Mouse (Mus musculus): ENCODE results near the gene Clnk.

Clnk gene

DNA sequence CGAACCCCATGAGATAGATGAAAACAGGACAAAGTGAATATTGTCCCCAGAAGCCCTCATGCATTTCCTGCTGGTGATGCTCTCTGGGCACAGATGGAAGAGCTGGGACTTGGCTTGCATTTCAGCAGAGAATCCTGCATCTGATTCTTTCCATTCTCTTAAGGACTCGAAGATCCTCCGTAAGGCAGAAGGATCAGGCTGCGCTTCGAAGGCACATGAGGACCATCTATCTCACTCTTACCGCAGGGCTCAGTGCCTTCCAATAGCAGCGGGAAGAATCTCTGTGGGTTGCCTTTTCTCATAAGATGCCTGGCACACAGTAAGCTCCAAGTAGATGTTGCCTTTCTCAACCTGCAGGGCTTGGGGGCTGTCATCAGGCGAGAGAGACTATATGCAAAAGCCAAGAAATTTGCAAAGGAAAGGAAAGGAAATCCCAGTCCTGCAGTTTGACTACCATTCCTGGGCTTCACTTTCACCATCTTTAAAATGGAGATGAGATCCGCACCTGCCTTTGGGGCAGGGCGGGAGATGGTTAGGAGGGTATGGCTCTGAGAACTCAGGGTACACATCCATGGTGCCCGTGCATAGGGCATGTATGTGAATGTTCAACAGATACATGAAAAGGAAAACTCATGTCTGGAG, 167.6 kb downstream of the Clnk start:
- DNase-seq (ENCODE audit: low spot score) = no peak

DNA sequence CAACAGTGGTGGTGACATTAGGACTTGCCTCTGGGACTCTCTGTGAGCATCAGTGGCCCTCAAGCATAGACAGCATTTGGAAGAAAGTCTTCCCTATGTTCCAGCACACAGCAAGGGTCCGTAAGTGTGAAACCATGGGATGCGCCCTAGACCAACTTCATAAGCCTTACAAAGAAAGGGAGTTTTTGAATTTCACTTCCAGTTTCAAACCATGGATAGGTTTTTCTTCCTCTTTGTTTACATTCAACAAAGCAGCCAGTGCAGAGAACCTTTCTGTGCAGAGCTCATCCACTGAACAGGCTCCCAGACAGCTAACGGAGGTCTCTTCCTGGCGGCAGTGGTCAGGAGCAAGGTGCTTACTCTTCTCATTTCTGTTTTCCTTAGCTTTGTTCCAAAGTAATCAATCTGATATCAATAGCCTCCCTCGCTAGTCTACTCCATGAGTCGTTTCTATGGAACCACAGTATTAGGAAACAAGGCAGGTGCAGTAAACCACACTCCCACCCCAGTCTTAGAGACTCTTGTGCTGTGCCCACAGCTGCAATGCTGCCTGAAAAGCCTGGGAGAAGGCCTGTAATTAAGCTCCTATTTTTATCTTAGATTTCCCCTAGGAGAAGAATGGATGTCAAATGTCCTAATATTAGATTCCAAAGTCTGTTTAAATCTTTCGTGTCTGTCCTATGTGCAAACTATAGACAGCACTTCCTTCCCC, 169.1 kb downstream of the Clnk start:
- DNase-seq (ENCODE audit: low spot score) = no peak

DNA sequence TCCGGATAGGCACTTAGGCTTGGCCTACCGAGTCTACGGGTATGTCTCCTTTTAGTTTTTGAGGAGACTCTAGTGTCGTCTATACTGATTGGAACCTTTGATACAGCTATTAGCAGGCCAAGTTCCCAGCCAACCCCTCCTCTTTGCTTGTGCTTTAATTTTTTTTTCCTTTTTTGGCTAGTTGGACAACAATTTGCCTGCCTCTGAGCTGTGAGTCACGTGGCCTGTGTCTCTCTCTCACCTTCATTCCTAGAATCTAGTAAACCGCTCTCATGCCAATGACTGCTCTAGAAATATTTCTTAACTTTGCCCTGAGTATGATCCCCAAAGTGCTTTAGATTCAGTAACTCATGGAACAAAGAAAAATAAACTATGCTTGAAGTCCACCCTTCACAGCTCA, 173.7 kb downstream of the Clnk start:
- no peak for DNase-seq (ENCODE audit: low spot score)

DNA sequence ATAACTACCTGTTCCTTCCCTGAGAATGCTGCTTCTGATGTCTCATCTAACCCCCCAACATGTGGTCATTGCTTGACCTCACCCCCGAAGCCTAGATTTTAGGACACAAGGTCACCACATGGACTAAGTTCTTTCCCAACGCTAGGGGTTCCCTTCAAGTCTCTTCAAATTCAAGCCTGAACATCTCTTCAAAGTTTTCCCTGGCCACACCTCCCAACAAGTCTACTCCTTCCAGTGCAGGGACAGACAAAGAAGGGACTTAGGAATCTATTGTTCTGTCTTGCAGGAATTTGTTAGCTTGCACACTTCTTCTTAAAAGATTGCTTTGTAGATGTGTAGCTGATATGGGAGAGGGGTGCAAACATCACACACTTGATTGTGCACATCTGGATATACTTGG, 174.5 kb downstream of the Clnk start:
- DNase-seq (ENCODE audit: low spot score) = no peak

DNA sequence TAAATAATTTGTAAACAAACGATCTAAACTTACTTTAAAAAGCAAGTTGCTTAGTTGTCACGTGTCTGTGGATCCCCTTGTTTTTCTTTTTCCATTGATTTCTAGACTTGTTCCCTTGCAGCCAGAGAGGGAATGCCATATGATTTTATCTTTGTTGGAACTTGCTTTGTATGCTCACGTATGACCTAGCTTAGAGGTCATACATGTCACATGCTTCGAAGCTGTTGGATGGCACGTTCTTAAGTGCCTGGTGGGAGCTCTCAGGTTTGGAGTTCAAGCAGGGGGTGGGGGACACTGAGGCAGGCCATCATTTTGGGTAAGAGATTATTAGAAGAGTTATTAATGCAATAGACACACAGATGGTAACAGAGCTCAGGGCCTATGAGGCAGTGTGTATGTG, 178.1 kb downstream of the Clnk start:
- DNase-seq (ENCODE audit: low spot score) = no peak

DNA sequence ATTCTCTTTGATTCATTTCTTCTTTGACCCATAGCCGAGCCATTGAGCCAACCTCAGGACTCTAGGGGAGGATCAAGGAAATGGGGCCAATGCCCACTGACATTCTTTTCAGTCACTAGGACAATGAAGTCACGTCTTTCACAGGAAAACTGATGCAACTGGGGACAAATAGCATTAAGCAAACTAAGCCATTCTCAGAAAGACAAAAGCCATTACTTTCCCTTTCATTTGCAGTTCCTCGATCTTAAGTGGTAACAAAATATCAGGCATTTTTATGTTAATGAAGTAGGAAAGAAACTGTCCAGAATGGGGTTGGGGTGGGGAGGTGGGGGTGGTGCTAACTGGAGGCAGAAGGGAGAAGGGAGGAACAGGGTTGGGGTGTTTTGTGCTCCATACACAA, 178.6 kb downstream of the Clnk start:
- DNase-seq (ENCODE audit: low spot score) = no peak

DNA sequence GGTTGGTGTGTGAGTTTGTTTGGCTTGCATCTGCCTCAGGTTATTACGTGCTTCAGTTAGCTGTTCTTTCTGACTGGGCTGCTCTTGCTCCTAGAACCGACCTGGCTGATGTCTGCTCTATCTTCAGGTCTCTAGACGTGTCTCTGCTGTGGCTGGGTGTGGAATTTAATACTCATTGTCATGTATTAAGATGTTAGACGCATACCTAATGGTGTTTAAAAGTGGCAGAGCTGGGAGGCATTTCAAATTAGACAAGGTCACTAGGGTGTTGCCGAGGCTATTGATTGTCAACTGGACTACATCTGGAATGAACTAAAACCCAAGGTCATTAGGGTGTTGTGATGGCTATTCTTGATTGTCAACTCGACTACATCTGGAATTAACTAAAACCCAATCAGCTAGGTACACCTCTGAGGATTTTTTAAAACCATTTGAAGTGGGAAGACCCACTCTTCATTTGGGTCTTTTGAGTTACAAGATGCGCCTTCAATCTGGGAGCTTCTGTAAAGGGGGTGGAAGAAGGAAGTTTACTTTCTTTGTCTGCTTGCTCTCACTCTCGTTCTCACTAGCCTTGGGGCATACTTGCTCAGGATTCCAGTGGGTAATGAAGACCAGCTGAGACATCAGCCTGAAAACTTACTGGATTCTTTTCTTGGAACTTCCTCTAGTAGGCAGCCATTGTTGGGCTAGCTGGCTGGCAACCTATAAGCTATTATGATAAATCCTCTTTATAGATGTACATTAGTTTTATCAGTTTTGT, 179.8 kb downstream of the Clnk start:
- DNase-seq (ENCODE audit: low spot score) = no peak

DNA sequence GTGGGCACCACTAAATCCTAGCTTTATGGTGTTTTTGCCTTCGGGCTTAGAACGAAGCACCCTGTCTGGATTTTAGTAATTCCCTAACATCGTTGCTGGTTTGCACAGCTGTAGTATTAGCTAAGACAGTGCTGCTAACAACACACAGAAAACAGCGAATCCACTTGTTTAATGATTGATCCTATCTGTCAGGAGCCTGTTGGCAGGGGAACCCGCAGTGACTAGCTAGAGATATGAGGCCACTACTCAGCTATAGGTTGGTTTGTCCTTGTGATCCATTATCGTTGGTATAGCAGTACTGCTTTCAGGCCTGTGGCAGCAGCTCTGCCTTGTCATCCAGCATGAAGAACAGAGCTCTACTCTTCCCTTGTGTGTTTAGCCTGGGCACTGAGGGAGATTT, 183.8 kb downstream of the Clnk start:
- peak; percentile 22 for DNase-seq (ENCODE audit: low spot score)

DNA sequence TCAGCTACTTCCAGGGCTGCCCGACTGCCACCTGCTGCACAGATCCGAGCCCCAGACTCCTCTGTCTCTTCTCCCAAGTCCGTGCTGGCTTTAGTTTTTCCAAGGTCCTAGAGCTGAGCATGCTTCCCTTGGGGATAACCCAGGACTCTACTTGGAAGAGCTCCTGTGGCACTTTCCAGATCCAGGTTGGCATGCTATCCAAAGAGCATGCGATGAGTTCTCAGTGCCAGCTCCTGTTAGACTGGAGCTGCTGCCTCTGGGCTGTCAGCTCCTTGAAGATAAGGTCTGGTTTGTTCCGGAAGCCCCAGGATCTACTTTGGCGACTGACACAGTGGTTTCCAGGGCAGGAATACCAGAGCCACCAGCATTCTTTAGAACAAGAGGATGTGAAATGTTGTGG, 187.4 kb downstream of the Clnk start:
- DNase-seq (ENCODE audit: low spot score) = no peak

DNA sequence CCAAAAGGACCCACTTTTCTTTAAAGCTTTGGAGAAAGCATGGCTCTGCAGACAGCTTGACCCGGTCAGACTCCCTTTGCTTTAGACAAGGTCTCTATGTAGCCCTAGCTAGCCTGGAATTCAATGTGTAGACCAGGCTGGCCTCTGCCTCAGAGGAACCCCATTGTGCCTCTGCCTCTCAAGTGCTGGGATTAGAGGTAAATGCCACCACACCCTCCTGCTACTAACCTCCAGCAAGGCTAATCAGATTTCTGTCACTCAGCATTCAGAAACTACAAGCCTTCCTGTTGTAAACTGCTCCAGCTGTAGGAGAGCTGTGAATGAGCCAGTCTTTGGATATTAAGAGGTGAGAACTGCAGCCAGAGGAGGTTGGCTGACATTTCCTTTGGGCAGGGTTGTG, 188.9 kb downstream of the Clnk start:
- DNase-seq (ENCODE audit: low spot score) = no peak

DNA sequence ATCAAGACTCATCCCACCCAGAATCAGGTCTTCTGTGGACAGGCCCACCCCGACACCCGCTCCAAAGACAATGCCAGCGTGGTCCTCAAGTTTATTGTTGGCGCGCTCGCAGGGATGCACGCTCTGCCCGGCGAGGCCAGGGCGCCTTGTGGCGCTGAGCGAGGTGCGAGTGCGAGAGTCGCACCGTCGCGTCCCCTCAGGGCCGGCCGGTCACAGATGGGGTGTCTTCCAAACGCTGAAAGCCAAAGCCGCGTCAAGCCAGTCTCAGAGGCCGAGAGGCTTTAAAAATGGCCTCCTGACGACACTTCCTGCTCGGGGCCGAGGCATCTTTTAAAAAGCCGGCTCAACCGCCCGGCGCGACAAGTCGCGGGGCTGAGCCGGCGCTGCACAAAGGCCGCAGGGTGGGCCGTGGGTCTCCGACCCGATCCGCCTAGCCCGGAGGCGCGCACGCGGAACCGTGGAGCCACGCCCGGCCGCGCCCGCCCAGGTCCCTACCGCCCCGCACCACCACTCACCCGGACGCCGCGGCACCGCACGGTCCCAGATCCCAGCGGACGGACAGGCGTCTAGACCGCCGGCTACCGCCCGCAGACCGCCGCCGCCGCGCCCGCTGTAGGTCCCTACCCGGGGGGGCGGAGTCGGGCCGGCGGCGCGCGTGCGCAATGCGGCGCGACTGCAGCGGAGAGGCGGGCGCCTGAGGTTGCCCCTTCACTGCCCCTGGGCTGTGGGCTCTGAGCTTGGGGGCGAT, 192.3 kb downstream of the Clnk start, which contains the start of gene Zfp518b:
Gene Zfp518b (minus strand): TSS at position 663 of the 748 bp plus-strand sequence.
- DNase-seq (ENCODE audit: low spot score) = peak; percentile 84

DNA sequence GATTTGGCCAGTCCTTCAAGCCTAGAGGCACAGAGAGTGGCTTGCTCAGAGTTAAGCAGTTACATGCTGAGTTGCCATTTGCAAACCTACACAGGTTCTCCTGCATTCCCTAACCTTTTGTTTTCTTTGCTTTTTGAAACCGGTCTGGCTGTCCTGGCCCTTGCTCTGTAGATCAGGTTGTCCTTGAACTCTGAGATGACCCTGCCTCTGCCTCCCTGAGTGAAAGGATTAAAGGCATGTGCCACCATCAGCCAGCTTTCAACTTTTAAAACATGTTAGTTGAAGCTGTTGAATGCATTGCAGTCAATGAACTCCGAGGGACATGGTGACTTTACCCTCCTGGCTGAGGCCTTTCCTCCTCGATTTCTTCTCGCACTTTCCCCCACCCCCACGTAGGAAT, 217.8 kb downstream of the Clnk start:
- DNase-seq (ENCODE audit: low spot score) = no peak

Data from yolk sac, embryonic 10.5 days (tissue).